Mouse (Mus musculus): Measurements from ENCODE around the gene Cdk17.

The Cdk17 gene

GRCm38 (mm10) chr10:93160807-93161510, at the start of gene Cdk17:
TSS of gene Cdk17 (plus strand) at chr10:93160875.
- peak; percentile 71 for DNase-seq (ENCODE audit: low spot score)

- DNase-seq (ENCODE audit: low spot score), result no peak
These were observed 49.3 kb upstream of the Cdk17 start for GRCm38 (mm10) chr10:93111412-93111811.

- no peak for DNase-seq (ENCODE audit: low spot score)
These were observed 48.7 kb upstream of the Cdk17 start for GRCm38 (mm10) chr10:93112021-93112420.

- DNase-seq (ENCODE audit: low spot score), result no peak
These were observed 46.7 kb upstream of the Cdk17 start for GRCm38 (mm10) chr10:93113968-93114367.

- no peak for DNase-seq (ENCODE audit: low spot score)
These were observed 45.9 kb upstream of the Cdk17 start for GRCm38 (mm10) chr10:93114782-93115181.

- DNase-seq (ENCODE audit: low spot score), result no peak
These were observed 44.9 kb upstream of the Cdk17 start for GRCm38 (mm10) chr10:93115743-93116142.

GRCm38 (mm10) chr10:93116636-93117035, 44.0 kb upstream of the Cdk17 start:
- DNase-seq (ENCODE audit: low spot score), result no peak

GRCm38 (mm10) chr10:93119809-93120208, 40.9 kb upstream of the Cdk17 start:
- DNase-seq (ENCODE audit: low spot score), result no peak

- no peak for DNase-seq (ENCODE audit: low spot score)
These were observed 39.3 kb upstream of the Cdk17 start for GRCm38 (mm10) chr10:93121262-93121860.

GRCm38 (mm10) chr10:93122399-93123184, 38.1 kb upstream of the Cdk17 start:
- no peak for DNase-seq (ENCODE audit: low spot score)

- no peak for DNase-seq (ENCODE audit: low spot score)
These were observed 37.4 kb upstream of the Cdk17 start for GRCm38 (mm10) chr10:93123310-93123709.

- no peak for DNase-seq (ENCODE audit: low spot score)
These were observed 36.6 kb upstream of the Cdk17 start for GRCm38 (mm10) chr10:93123957-93124613.

GRCm38 (mm10) chr10:93126025-93126424, 34.6 kb upstream of the Cdk17 start:
- DNase-seq (ENCODE audit: low spot score), result no peak

GRCm38 (mm10) chr10:93128566-93128965, 32.1 kb upstream of the Cdk17 start:
- DNase-seq (ENCODE audit: low spot score), result no peak

- no peak for DNase-seq (ENCODE audit: low spot score)
These were observed 31.3 kb upstream of the Cdk17 start for GRCm38 (mm10) chr10:93129345-93129744.

- DNase-seq (ENCODE audit: low spot score), result no peak
These were observed 30.7 kb upstream of the Cdk17 start for GRCm38 (mm10) chr10:93129904-93130455.

- no peak for DNase-seq (ENCODE audit: low spot score)
These were observed 30.2 kb upstream of the Cdk17 start for GRCm38 (mm10) chr10:93130456-93130940.

GRCm38 (mm10) chr10:93131865-93132566, 28.7 kb upstream of the Cdk17 start:
- no peak for DNase-seq (ENCODE audit: low spot score)

GRCm38 (mm10) chr10:93138730-93139129, 21.9 kb upstream of the Cdk17 start:
- no peak for DNase-seq (ENCODE audit: low spot score)

- no peak for DNase-seq (ENCODE audit: low spot score)
These were observed 19.9 kb upstream of the Cdk17 start for GRCm38 (mm10) chr10:93140778-93141177.

- no peak for DNase-seq (ENCODE audit: low spot score)
These were observed 17.9 kb upstream of the Cdk17 start for GRCm38 (mm10) chr10:93142600-93143284.

Measured in testis, postnatal 14 days (tissue).